Mouse (Mus musculus): Measurements from ENCODE around the gene Lmo4.

GRCm38 (mm10) chr3:144238482-144238881 is 33.5 kb upstream of the Lmo4 start:
- TF ChIP-seq GATA1 (IDR thresholded peaks at IDR 0.05; ENCODE audit: borderline replicate concordance, low read length) (no peak), FLI1 (IDR thresholded peaks at IDR 0.05; ENCODE audit: low read length) (no peak)

All from megakaryocyte, embryonic 14.5 days (primary cell).